Mouse (Mus musculus): ENCODE results near the gene Psma1. TPM values are rescaled to one million over a fixed set of nuclear protein-coding genes. Genes with fewer than 3 reads are reported as not detected.

Gene Psma1
- 68.6 TPM for total RNA-seq (2023)

DNA sequence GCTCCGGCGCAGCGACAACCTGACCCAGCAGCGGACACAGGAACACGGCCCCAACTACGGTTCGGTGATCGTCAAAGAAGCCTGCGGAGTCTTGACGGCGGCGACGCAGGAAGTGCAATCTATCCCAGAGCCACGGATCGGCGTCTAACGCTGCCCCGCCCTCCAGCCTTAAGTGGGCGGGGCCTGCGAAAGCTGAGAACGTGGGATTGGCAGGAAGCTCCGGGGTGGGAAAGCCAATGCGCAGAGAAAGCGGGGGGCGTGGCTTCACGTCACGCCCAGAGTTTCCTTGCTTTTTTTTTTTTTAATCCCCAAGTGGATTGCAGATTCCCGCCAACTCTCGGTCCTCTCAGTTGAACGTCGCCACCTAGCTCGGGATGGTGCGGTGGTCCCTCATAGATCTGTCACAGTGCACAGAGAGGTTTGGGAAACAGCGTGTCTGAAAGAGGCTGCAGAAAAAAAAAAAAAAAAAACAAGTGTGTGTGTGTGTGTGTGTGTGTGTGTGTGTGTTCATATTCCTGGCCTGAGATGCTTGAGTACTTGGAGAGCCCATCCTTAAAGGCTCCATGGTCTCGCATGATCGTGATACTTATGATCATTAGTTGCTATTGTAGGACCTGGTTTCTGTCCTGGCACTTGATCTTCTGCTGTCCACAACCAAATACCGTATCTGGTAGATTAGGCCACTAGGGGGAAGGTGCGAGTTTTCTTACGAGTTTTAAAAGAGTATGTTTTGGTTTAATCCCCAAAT, at the start of gene Psma1:
Gene Psma1 (minus strand): TSS at position 114 of the 748 bp plus-strand sequence.

DNA sequence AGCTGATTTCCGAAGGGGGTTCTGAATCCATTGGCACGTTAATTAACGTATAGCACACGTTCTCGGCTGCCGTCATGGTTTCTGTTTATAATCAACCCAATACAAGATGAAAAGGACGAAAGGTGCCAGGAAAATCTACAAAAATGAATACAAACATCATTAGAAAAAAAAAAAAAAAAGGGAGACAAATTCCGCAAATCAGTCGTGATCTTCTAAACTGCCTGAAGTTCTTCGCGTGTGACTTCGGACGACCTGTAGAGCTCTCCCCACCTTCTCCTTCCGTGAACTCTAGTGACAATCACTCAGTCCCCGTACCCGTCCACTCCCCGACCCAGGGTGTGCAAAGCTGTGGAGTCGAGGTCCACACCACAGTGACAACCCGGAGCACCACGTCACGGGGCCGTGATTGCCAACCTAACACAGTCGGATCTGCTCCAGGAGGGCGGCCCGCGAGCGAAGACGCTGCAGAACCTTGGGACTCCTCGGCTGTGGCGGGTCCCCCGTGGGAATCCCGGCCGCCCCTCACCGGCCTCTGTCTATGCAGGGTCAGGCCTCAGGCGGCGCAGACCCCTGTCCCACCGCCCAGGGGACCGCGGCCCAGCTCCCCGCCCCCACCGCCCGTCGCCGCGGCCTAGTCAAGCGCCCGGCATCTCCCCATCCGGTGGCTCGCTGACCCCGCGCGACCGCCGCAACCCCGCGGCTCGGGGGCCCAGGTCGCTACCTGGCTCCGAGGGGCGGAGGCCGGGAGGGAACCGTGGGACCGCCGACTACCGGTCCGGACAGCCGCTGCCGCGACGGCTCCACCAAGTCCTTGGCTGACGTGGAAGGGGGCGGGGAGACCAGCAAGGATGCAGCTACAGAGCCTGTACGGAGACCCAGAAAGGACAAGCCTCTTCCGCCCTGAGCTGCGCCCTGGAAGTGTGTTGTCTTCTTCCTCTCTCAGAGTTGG, 21.8 kb downstream of the Psma1 start, which contains the start of gene Copb1:
Gene Copb1 (minus strand): TSS at position 827 of the 949 bp plus-strand sequence.

Other genes with a start within 250 kb of the Psma1 start
- gene Rras2, start 158.3 kb downstream of the Psma1 start, total RNA-seq (2023) = 124 TPM
- gene Copb1, start 21.4 kb downstream of the Psma1 start, total RNA-seq (2023) = 65.9 TPM
- gene Pde3b, start 139.2 kb upstream of the Psma1 start, total RNA-seq (2023) = 122 TPM